In the genomic region with DNA sequence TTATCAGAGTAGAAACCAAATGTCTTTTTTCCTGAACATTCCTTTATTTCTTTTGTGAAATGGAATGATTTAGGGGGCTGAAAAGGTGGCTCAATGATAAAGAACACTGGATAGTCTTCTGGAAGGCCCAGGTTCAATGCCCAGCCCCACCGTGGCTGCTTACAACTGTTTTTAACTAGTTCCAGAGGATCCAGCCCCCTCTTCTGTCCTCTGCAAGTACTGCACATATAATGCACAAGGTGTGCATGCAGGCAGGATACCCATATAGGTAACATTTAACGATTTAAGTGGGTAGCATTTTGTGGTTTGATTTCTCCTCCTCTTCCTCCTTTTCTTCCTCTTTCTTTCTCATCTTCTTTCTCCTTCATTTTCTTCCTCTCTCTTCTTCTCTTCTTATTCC, we compare ENCODE assay signal across 16 mouse cellular contexts. TPM values are rescaled to one million over a fixed set of nuclear protein-coding genes. Genes with fewer than 3 reads are reported as not detected.
DNase-seq lines count a peak whose midpoint lies in the region; ATAC-seq and TF ChIP-seq lines count a peak whose summit lies in the region.
"Had no signal": no experiment of that assay in that cellular context is flagged by ENCODE, and none has a peak within 500 bp of the region (broad histone marks: within the 10 kb centered on the region; RNA-seq: fewer than 3 reads in every experiment).

No protein-coding gene starts in this region.

- no peak overlapping the region for H3K4me3 ChIP-seq in left cerebral cortex, adult 2 months
- H3K4me3 ChIP-seq: embryonic facial prominence, embryonic 10.5 days; hindbrain, embryonic 13.5 days; megakaryocyte, embryonic 14.5 days had no signal

- no peak overlapping the region for H3K27ac ChIP-seq in left cerebral cortex, adult 2 months
- H3K27ac ChIP-seq: embryonic facial prominence, embryonic 10.5 days; hindbrain, embryonic 13.5 days had no signal

- TF ChIP-seq CTCF in left cerebral cortex, adult 2 months (IDR thresholded peaks at IDR 0.05): peak; percentile 30
- peak; percentile 53 for TF ChIP-seq CTCF in Patski (IDR thresholded peaks at IDR 0.05)

- POLR2A ChIA-PET in Patski (lab: Charles Lee): interaction anchor here (0.6 to 0.7 kb wide), 2 partner anchors 41 to 120 kb away, joined by 3 to 5 read pairs; no protein-coding TSS in a partner anchor

- in situ Hi-C loops in Patski (cut with MboI; ENCODE audit: low pct_unique_long_range_greater_than_20kb): no loop called here

- H3K27me3 ChIP-seq in Patski: no peaks in the 10 kb centered on the region
- H3K27me3 ChIP-seq: hindbrain, embryonic 13.5 days; megakaryocyte, embryonic 14.5 days had no signal

- ATAC-seq in Patski: no peak
- ATAC-seq in granulocyte monocyte progenitor cell, adult 5-6 weeks (replicated peaks; ENCODE audit: poor library complexity, severe bottlenecking): no peak

- no peak for DNase-seq in left cerebral cortex, adult 2 months (ENCODE audit: extremely low spot score in 1 of 2, low spot score in 2 of 2)
- no peak for DNase-seq in left cerebral cortex, postnatal 25 days (ENCODE audit: low spot score in 2 of 2)
- peak; percentile 38 for DNase-seq in thymus, postnatal 4 days
- DNase-seq in thymus, postnatal 0 days (ENCODE audit: low spot score): no peak
- DNase-seq in Patski (ENCODE audit: low read depth, low spot score): no peak
- no peak for DNase-seq in Muller cell, postnatal 12 days (ENCODE audit: inconsistent ontology term)
- DNase-seq: adrenal gland, postnatal 14 days; cerebellum, adult 9-10 months; left cerebral cortex, postnatal 4 days; lung, adult 18-20 months; right cerebral cortex, adult 18-20 months; spleen, adult 18-20 months had no signal

- CTCF ChIA-PET in Patski (lab: Charles Lee): interaction anchor here (1.2 to 1.8 kb wide), 2 partner anchors 10 to 54 kb away, joined by 3 to 5 read pairs; no protein-coding TSS in a partner anchor

- intact Hi-C loops in left cerebral cortex, adult 2 months (cut with DNase I): no loop called here
- intact Hi-C loops in left cerebral cortex, postnatal 25 days (cut with DNase I): no loop called here

RNA-seq across cellular contexts. Expression of gene Yeats2, which starts 19.3 kb away (rescaled TPM):
- total RNA-seq in left cerebral cortex, adult 2 months (2021): 10 to 100 TPM; 42.7 to 42.8 TPM
- total RNA-seq in left cerebral cortex, postnatal 25 days (2021): 10 to 100 TPM; 36.4 to 37.9 TPM
- polyA plus RNA-seq in thymus, postnatal 0 days (2015; fragmentation: Nextera tagmentation; extraction: Ambion mirVana): 8.9 and 9.9 TPM in 2 replicates
- 37.6 TPM for polyA plus RNA-seq in Patski (2021)
- total RNA-seq in granulocyte monocyte progenitor cell, adult 5-6 weeks (2014; fragmentation: Nextera tagmentation): 47.2 and 65.0 TPM in 2 replicates
- 25.9 and 30.5 TPM in 2 replicates for total RNA-seq in granulocyte monocyte progenitor cell, adult 5-6 weeks (2017)
